Mouse (Mus musculus) MEL (cell line): ENCODE results near the gene Hadha. TPM values are rescaled to one million over a fixed set of nuclear protein-coding genes. Genes with fewer than 3 reads are reported as not detected.
A peak's percentile ranks its signal among the peaks of the same experiment; 100 is the strongest.

Source experiments
- DNase-seq: peaks from one replicate; pipeline ENCODE4 v3.0.0; 2011; ENCODE audit warnings: low read depth, low spot score
- H3K27ac ChIP-seq: 2 replicates; pipeline ENCODE4 v1.5.1; 2012; ENCODE audit warnings: low read depth, mild to moderate bottlenecking, control low read depth, low read length, moderate library complexity; ENCODE audit not compliant: control insufficient read depth
- H3K27me3 ChIP-seq, 2 experiments: fragments of 150-350 bp in 1 of 2; sonication (generic) in 1 of 2; 2 replicates each; pipeline ENCODE4 v1.6.1; 2012; ENCODE audit warnings: low read length in 2 of 2, mild to moderate bottlenecking in 2 of 2, improper control_type of control experiment in 1 of 2, moderate library complexity in 1 of 2; ENCODE audit not compliant: insufficient read depth in 2 of 2, control insufficient read depth in 1 of 2
- H3K36me3 ChIP-seq, 2 experiments: 2 replicates each; pipeline ENCODE4 v1.6.1; 2012 to 2014; ENCODE audit warnings: low read length in 2 of 2, improper control_type of control experiment in 1 of 2, inconsistent platforms in 1 of 2, mild to moderate bottlenecking in 1 of 2; ENCODE audit not compliant: insufficient read depth in 2 of 2, control insufficient read depth in 1 of 2
- H3K4me1 ChIP-seq, 2 experiments: fragments of 150-350 bp in 1 of 2; sonication (generic) in 1 of 2; 2 replicates each; pipeline ENCODE4 v1.6.1; 2012; ENCODE audit warnings: low read length in 2 of 2, improper control_type of control experiment in 1 of 2, mild to moderate bottlenecking in 1 of 2; ENCODE audit not compliant: insufficient read depth in 2 of 2, control insufficient read depth in 1 of 2
- H3K4me3 ChIP-seq, 2 experiments: fragments of 150-350 bp in 1 of 2; sonication (generic) in 1 of 2; 2 replicates each; pipeline ENCODE4 v1.5.1; 2012; ENCODE audit warnings: low read depth in 2 of 2, low read length in 2 of 2, mild to moderate bottlenecking in 2 of 2, moderate library complexity in 2 of 2, control low read depth in 1 of 2, improper control_type of control experiment in 1 of 2; ENCODE audit not compliant: control insufficient read depth in 1 of 2, insufficient read depth in 1 of 2
- H3K79me2 ChIP-seq: 2 replicates; pipeline ENCODE4 v1.6.1; 2012; ENCODE audit warnings: mild to moderate bottlenecking, low read length, moderate library complexity; ENCODE audit not compliant: control insufficient read depth, poor library complexity, insufficient read depth
- H3K9ac ChIP-seq: 2 replicates; pipeline ENCODE4 v1.6.1; 2012; ENCODE audit warnings: low read depth, mild to moderate bottlenecking, control low read depth, low read length, moderate library complexity; ENCODE audit not compliant: control insufficient read depth, poor library complexity, severe bottlenecking
- H3K9me3 ChIP-seq: fragments of 150-350 bp; sonication (generic); replicated peaks from 2 replicates; pipeline ENCODE4 v1.6.1; 2012; ENCODE audit warnings: mild to moderate bottlenecking, low read length, improper control_type of control experiment, moderate library complexity; ENCODE audit not compliant: insufficient read depth
- CHD1 ChIP-seq: IDR thresholded peaks from 2 replicates; pipeline ENCODE4 v1.6.1; 2012; ENCODE audit warnings: low read depth, mild to moderate bottlenecking, inconsistent platforms, low read length, improper control_type of control experiment
- CHD2 ChIP-seq: IDR thresholded peaks from 2 replicates; pipeline ENCODE4 v1.6.1; 2011; ENCODE audit warnings: low read length, improper control_type of control experiment
- CTCF ChIP-seq, 3 experiments: IDR thresholded peaks in 2 of 3; conservative IDR thresholded peaks in 1 of 3; 2 replicates each; pipeline ENCODE4 v1.5.1; 2011 to 2012; ENCODE audit warnings: low read length in 3 of 3, low read depth in 2 of 3, mild to moderate bottlenecking in 2 of 3, improper control_type of control experiment in 1 of 3, inconsistent platforms in 1 of 3, mixed read lengths in 1 of 3, moderate library complexity in 1 of 3; ENCODE audit not compliant: control insufficient read depth in 1 of 3, insufficient read depth in 1 of 3, poor library complexity in 1 of 3, severe bottlenecking in 1 of 3
- E2F4 ChIP-seq: IDR thresholded peaks from 2 replicates; pipeline ENCODE4 v1.6.1; 2011; ENCODE audit warnings: low read depth, low read length, improper control_type of control experiment, borderline replicate concordance
- ELF1 ChIP-seq: IDR thresholded peaks from 2 replicates; pipeline ENCODE4 v1.6.1; 2014; ENCODE audit warnings: low read depth, mild to moderate bottlenecking, inconsistent platforms, low read length, improper control_type of control experiment, moderate library complexity
- EP300 ChIP-seq, 2 experiments: IDR thresholded peaks; 2 replicates each; pipeline ENCODE4 v1.6.1; 2011; ENCODE audit warnings: improper control_type of control experiment in 2 of 2, low read length in 2 of 2, low read depth in 1 of 2, mild to moderate bottlenecking in 1 of 2
- ETS1 ChIP-seq: IDR thresholded peaks from 2 replicates; pipeline ENCODE4 v1.6.1; 2012; ENCODE audit warnings: low read depth, mild to moderate bottlenecking, inconsistent platforms, low read length, improper control_type of control experiment, moderate library complexity
- GABPA ChIP-seq: IDR thresholded peaks from 2 replicates; pipeline ENCODE4 v1.6.1; 2012; ENCODE audit warnings: low read depth, mild to moderate bottlenecking, inconsistent platforms, low read length, improper control_type of control experiment, moderate library complexity
- JUND ChIP-seq: IDR thresholded peaks from 2 replicates; pipeline ENCODE4 v1.6.1; 2011; ENCODE audit warnings: low read depth, mild to moderate bottlenecking, improper control_type of control experiment, low read length
- MAZ ChIP-seq: IDR thresholded peaks from 2 replicates; pipeline ENCODE4 v1.6.1; 2012; ENCODE audit warnings: low read depth, mild to moderate bottlenecking, inconsistent platforms, low read length, improper control_type of control experiment
- MEF2A ChIP-seq: IDR thresholded peaks from 2 replicates; pipeline ENCODE4 v1.6.1; 2014; ENCODE audit warnings: low read depth, mild to moderate bottlenecking, inconsistent platforms, low read length, improper control_type of control experiment; ENCODE audit not compliant: poor library complexity, insufficient replicate concordance, severe bottlenecking; ENCODE audit errors: extremely low read depth
- MYB ChIP-seq: IDR thresholded peaks from 2 replicates; pipeline ENCODE4 v1.6.1; 2011; ENCODE audit warnings: mild to moderate bottlenecking, low read depth, low read length, improper control_type of control experiment
- MYC ChIP-seq: IDR thresholded peaks from 2 replicates; pipeline ENCODE4 v1.6.1; 2011; ENCODE audit warnings: low read depth, mild to moderate bottlenecking, low read length, improper control_type of control experiment, moderate library complexity
- POLR2A ChIP-seq, 2 experiments: IDR thresholded peaks; 2 replicates each; pipeline ENCODE4 v1.6.1; 2011 to 2012; ENCODE audit warnings: low read length in 2 of 2, mild to moderate bottlenecking in 2 of 2, control low read depth in 1 of 2, improper control_type of control experiment in 1 of 2, low read depth in 1 of 2, moderate library complexity in 1 of 2; ENCODE audit not compliant: control insufficient read depth in 1 of 2, insufficient read depth in 1 of 2, poor library complexity in 1 of 2
- RAD21 ChIP-seq: IDR thresholded peaks from 2 replicates; pipeline ENCODE4 v1.6.1; 2011; ENCODE audit warnings: mild to moderate bottlenecking, low read depth, low read length, improper control_type of control experiment
- TBP ChIP-seq: IDR thresholded peaks from 2 replicates; pipeline ENCODE4 v1.8.0; 2011; ENCODE audit warnings: low read depth, low read length, improper control_type of control experiment
- UBTF ChIP-seq: IDR thresholded peaks from 2 replicates; pipeline ENCODE4 v1.6.1; 2012; ENCODE audit warnings: low read depth, mild to moderate bottlenecking, inconsistent platforms, low read length, improper control_type of control experiment, moderate library complexity, borderline replicate concordance; ENCODE audit not compliant: insufficient read depth
- USF1 ChIP-seq: IDR thresholded peaks from 2 replicates; pipeline ENCODE4 v1.6.1; 2014; ENCODE audit warnings: low read depth, mild to moderate bottlenecking, inconsistent platforms, low read length, improper control_type of control experiment, moderate library complexity
- USF2 ChIP-seq, 2 experiments: IDR thresholded peaks; 2 replicates each; pipeline ENCODE4 v1.6.1; 2011 to 2012; ENCODE audit warnings: improper control_type of control experiment in 2 of 2, low read length in 2 of 2, borderline replicate concordance in 1 of 2, inconsistent platforms in 1 of 2, low read depth in 1 of 2, mild to moderate bottlenecking in 1 of 2; ENCODE audit not compliant: insufficient read depth in 1 of 2
- ZC3H11A ChIP-seq: IDR thresholded peaks from 2 replicates; pipeline ENCODE4 v1.6.1; 2012; ENCODE audit warnings: low read depth, mild to moderate bottlenecking, inconsistent platforms, low read length, improper control_type of control experiment
- ZKSCAN1 ChIP-seq: IDR thresholded peaks from 2 replicates; pipeline ENCODE4 v1.6.1; 2012; ENCODE audit warnings: low read depth, mild to moderate bottlenecking, inconsistent platforms, low read length, improper control_type of control experiment, moderate library complexity
- polyA plus RNA-seq, 2 experiments: library from polyadenylated mRNA; stranded (reverse) in 1 of 2; unstranded in 1 of 2; fragments of >175 nt in 1 of 2; fragments of >200 nt in 1 of 2; gene quantifications; 2 replicates each; pipeline versions ENCODE4 v1.2.1 to v1.2.4; 2012; ENCODE audit warnings: low replicate concordance in 2 of 2, low read depth in 1 of 2; ENCODE audit not compliant: insufficient read length in 2 of 2, insufficient read depth in 1 of 2, missing spikeins in 1 of 2
- total RNA-seq: library from RNA; depleted of rRNA; stranded (reverse); fragments of 300-350 nt; gene quantifications from 2 replicates; pipeline ENCODE4 v1.2.3, GENCODE M21; 2012

Gene Hadha
- total and polyA plus RNA-seq, 3 experiments, result 107 to 271 (median 120) TPM

GRCm38 (mm10) chr5:30104339-30104738 is 50.6 kb downstream of the Hadha start:
- H3K4me3 ChIP-seq, result no peak overlapping the region
- H3K4me1 ChIP-seq, result no peaks in the 10 kb centered on the region
- H3K27me3 ChIP-seq, result no peaks in the 10 kb centered on the region; a peak in 1 of 4 replicates
- no peak for DNase-seq
- no peaks in the 10 kb centered on the region for H3K36me3 ChIP-seq
- no peaks in the 10 kb centered on the region for H3K79me2 ChIP-seq
- peak; percentile 27 to 50 (median 38); a peak in 5 of 6 replicates for TF ChIP-seq CTCF (IDR thresholded peaks at IDR 0.05 in 2 of 3, conservative IDR thresholded peaks at IDR 0.05 in 1 of 3; ENCODE audit: control insufficient read depth in 1 of 3, insufficient read depth in 1 of 3, low read depth in 2 of 3, low read length in 3 of 3, poor library complexity in 1 of 3, severe bottlenecking in 1 of 3)
- TF ChIP-seq USF2 (IDR thresholded peaks at IDR 0.05; ENCODE audit: borderline replicate concordance in 1 of 2, insufficient read depth in 1 of 2, low read depth in 1 of 2, low read length in 2 of 2), result no peak
- peak; percentile 12; the same call in 1 of the 2 replicates for TF ChIP-seq RAD21
- H3K9me3 ChIP-seq, result no peaks in the 10 kb centered on the region
- no peak overlapping the region for H3K27ac ChIP-seq
- H3K9ac ChIP-seq, result no peak overlapping the region

GRCm38 (mm10) chr5:30103340-30103739 is 51.6 kb downstream of the Hadha start:
- Histone ChIP-seq H3K4me3 (no peak overlapping the region), H3K27me3 (no peaks in the 10 kb centered on the region; a peak in 1 of 4 replicates), H3K9ac (no peak overlapping the region), H3K9me3 (no peaks in the 10 kb centered on the region), H3K4me1 (no peaks in the 10 kb centered on the region), H3K79me2 (no peaks in the 10 kb centered on the region), H3K27ac (no peak overlapping the region), H3K36me3 (no peaks in the 10 kb centered on the region)
- no peak for DNase-seq
- TF ChIP-seq MYC (no peak), MAZ (no peak), JUND (no peak), ELF1 (no peak), POLR2A (IDR thresholded peaks at IDR 0.05; ENCODE audit: control insufficient read depth in 1 of 2, insufficient read depth in 1 of 2, low read depth in 1 of 2, low read length in 2 of 2, poor library complexity in 1 of 2) (no peak), ZC3H11A (no peak), ZKSCAN1 (no peak), ETS1 (no peak), USF2 (IDR thresholded peaks at IDR 0.05; ENCODE audit: borderline replicate concordance in 1 of 2, insufficient read depth in 1 of 2, low read depth in 1 of 2, low read length in 2 of 2) (no peak), TBP (no peak), UBTF (no peak), MYB (no peak), GABPA (no peak), E2F4 (no peak), CHD1 (no peak), EP300 (IDR thresholded peaks at IDR 0.05; ENCODE audit: low read depth in 1 of 2, low read length in 2 of 2) (no peak), MEF2A (no peak), USF1 (no peak), CHD2 (no peak)
